8 mouse cellular contexts compared by ENCODE assay signal in the genomic region with DNA sequence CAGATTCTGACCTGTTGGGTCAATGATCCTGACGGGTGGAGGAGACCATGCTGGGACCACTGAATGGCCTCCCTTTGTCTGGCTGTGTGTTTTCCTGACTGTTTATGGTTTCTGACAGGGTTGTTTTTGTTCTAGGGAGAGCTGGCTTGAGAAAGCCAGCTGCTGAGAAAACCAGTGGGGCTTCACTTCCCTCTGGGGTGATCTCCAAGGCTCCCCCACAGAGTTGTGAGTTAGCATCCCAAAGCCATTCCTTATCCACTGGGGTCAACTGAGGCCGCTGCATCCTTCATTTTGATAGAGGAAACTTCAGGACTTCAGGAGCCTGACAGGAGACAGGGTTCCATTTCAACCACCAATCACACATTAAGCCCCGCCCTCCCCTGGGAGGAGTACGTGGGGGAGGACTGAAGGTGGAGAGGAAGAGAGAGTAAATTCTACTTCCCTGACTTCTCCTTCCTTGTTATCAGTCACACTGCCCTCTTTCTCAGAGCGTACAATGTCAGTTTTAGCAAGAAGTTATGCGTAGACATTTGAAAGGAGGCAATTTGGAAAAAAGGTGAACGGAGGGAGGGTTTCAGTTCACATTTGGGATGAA. TPM values are rescaled to one million over a fixed set of nuclear protein-coding genes. Genes with fewer than 3 reads are reported as not detected.
DNase-seq lines count a peak whose midpoint lies in the region; ATAC-seq lines count a peak whose summit lies in the region.

No protein-coding gene starts in this region.

- peak overlapping the region; percentile 22 for H3K4me3 ChIP-seq in neural tube, embryonic 15.5 days (replicated peaks)

- H3K4me1 ChIP-seq in neural tube, embryonic 15.5 days: peaks cover 33% of the 10 kb centered on the region

- H3K27me3 ChIP-seq in neural tube, embryonic 15.5 days (replicated peaks): 0 out of 2 replicates have a peak, but pooled peaks cover under 1% of the 10 kb centered on the region

- H3K9me3 ChIP-seq in neural tube, embryonic 15.5 days (replicated peaks): no peaks in the 10 kb centered on the region

- 0 out of 2 replicates have a peak overlapping the region, but pooled peaks have one; percentile 17 for H3K9ac ChIP-seq in neural tube, embryonic 15.5 days (replicated peaks)

- 6% methylated on average over 7 of the region's 7 CpGs for WGBS in neural tube, embryonic 15.5 days

- no peaks in the 10 kb centered on the region for H3K36me3 ChIP-seq in neural tube, embryonic 15.5 days

- peak; percentile 4 for DNase-seq in cerebellum, adult 11 months
- DNase-seq in cerebellum, postnatal 4 days (ENCODE audit: low spot score in 2 of 2): no peak
- peak; percentile 21 for DNase-seq in cerebellum, adult 11-12 months
- peak; percentile 37 for DNase-seq in forelimb bud, embryonic 11.5 days (ENCODE audit: low read depth, low spot score)
- peak; percentile 37 for DNase-seq in kidney, adult 11 months
- DNase-seq in lung, adult 18-20 months: peak; percentile 27 to 31
- DNase-seq in right cerebral cortex, postnatal 4 days: no peak

- no peak for ATAC-seq in neural tube, embryonic 15.5 days (ENCODE audit: low FRiP score)

- no peak overlapping the region for H3K27ac ChIP-seq in neural tube, embryonic 15.5 days (replicated peaks)

- H3K4me2 ChIP-seq in neural tube, embryonic 15.5 days: peak overlapping the region; percentile 52

RNA-seq across cellular contexts. Expression of a gene that starts 49.3 kb away (rescaled TPM):
- 19.7 and 20.7 TPM in 2 replicates for polyA plus RNA-seq in neural tube, embryonic 15.5 days (2015; fragmentation: Nextera tagmentation; extraction: Ambion mirVana)

Comparison
In these comparisons a context has a peak if more than half of its experiments do, and no peak if none do; other contexts are left out.
1. DNase-seq: peak in cerebellum, adult 11 months (single experiment), cerebellum, adult 11-12 months (single experiment), forelimb bud, embryonic 11.5 days (single experiment), kidney, adult 11 months (single experiment) and lung, adult 18-20 months (2 of 2); none in cerebellum, postnatal 4 days (0 of 2) and right cerebral cortex, postnatal 4 days (single experiment).